In genomic region chr11:51927106-51927505, GRCm38 (mm10) we compare ENCODE assay signal across 28 mouse cellular contexts. TPM values are rescaled to one million over a fixed set of nuclear protein-coding genes. Genes with fewer than 3 reads are reported as not detected.
DNase-seq lines count a peak whose midpoint lies in the region; ATAC-seq and TF ChIP-seq lines count a peak whose summit lies in the region.
"Had no signal": no experiment of that assay in that cellular context is flagged by ENCODE, and none has a peak within 500 bp of the region (broad histone marks: within the 10 kb centered on the region; RNA-seq: fewer than 3 reads in every experiment).

No protein-coding gene starts in this region.

- H3K9ac ChIP-seq in heart, adult 2 months (ENCODE audit: low read depth, low read length), result no peak overlapping the region
- no peak overlapping the region for H3K9ac ChIP-seq in heart, embryonic 12.5 days
- H3K9ac ChIP-seq in liver, postnatal 0 days (replicated peaks), result no peak overlapping the region
- no peak overlapping the region for H3K9ac ChIP-seq in liver, embryonic 12.5 days
- H3K9ac ChIP-seq in forebrain, embryonic 11.5 days (ENCODE audit: low read length), result no peak overlapping the region
- H3K9ac ChIP-seq: heart, embryonic 15.5 days; intestine, embryonic 15.5 days; lung, embryonic 15.5 days had no signal

- H3K9me3 ChIP-seq in heart, embryonic 12.5 days (replicated peaks), result peaks cover 8% of the 10 kb centered on the region
- 0 out of 2 replicates have a peak, but pooled peaks cover 2% of the 10 kb centered on the region for H3K9me3 ChIP-seq in liver, postnatal 0 days (ENCODE audit: low read length)
- H3K9me3 ChIP-seq in liver, embryonic 12.5 days (replicated peaks), result peaks cover 8% of the 10 kb centered on the region; the same call in 1 of the 2 replicates
- no peaks in the 10 kb centered on the region for H3K9me3 ChIP-seq in forebrain, embryonic 11.5 days (ENCODE audit: control insufficient read depth, low read length)
- H3K9me3 ChIP-seq: heart, embryonic 15.5 days; intestine, embryonic 15.5 days; lung, embryonic 15.5 days had no signal

- 0 out of 2 replicates have a peak, but pooled peaks have one; percentile 14 for TF ChIP-seq POLR2A in heart, adult 2 months (IDR thresholded peaks at IDR 0.05; ENCODE audit: insufficient read depth, low read depth, low read length)

- H3K4me2 ChIP-seq in heart, embryonic 12.5 days, result no peak overlapping the region
- no peak overlapping the region for H3K4me2 ChIP-seq in liver, postnatal 0 days (ENCODE audit: low read depth, low read length)
- no peak overlapping the region for H3K4me2 ChIP-seq in liver, embryonic 12.5 days
- no peak overlapping the region for H3K4me2 ChIP-seq in forebrain, embryonic 11.5 days (ENCODE audit: low read depth, low read length, severe bottlenecking)
- H3K4me2 ChIP-seq: heart, embryonic 15.5 days; intestine, embryonic 15.5 days; lung, embryonic 15.5 days had no signal

- peak in 1 of 2 experiments; percentile 44 for DNase-seq in heart, adult 2 months
- no peak for DNase-seq in liver, postnatal 0 days
- DNase-seq in A20 (ENCODE audit: low read depth, low spot score), result peak; percentile 64
- no peak for DNase-seq in forebrain, embryonic 11.5 days (ENCODE audit: low spot score)
- no peak for DNase-seq in ovary, postnatal 14 days (ENCODE audit: low spot score)
- DNase-seq: adrenal gland, adult 2 months; cerebellum, adult 8-10 months; gastrocnemius, postnatal 10 days; kidney, adult 8-10 months; kidney, postnatal 14 days; liver; right cerebral cortex, adult 18-20 months; thymus, adult 2 months; thymus, postnatal 4 days had no signal

- H3K36me3 ChIP-seq in heart, adult 2 months (ENCODE audit: control insufficient read depth, insufficient read depth, low read length), result no peaks in the 10 kb centered on the region
- no peaks in the 10 kb centered on the region for H3K36me3 ChIP-seq in heart, embryonic 12.5 days
- no peaks in the 10 kb centered on the region for H3K36me3 ChIP-seq in liver, postnatal 0 days (replicated peaks; ENCODE audit: insufficient read depth, low read length)
- no peaks in the 10 kb centered on the region for H3K36me3 ChIP-seq in liver, embryonic 12.5 days
- no peaks in the 10 kb centered on the region for H3K36me3 ChIP-seq in forebrain, embryonic 11.5 days (ENCODE audit: control insufficient read depth, insufficient read depth, low read length)
- H3K36me3 ChIP-seq: embryonic facial prominence, embryonic 10.5 days; G1E; heart, embryonic 15.5 days; hindbrain, embryonic 10.5 days; intestine, embryonic 15.5 days; limb, embryonic 10.5 days; lung, embryonic 15.5 days had no signal

- 49% methylated on average over 2 of the region's 2 CpGs for WGBS in heart, adult 2 months
- WGBS in heart, embryonic 12.5 days, result 75% methylated on average over 2 of the region's 2 CpGs
- 44% methylated on average over 2 of the region's 2 CpGs for WGBS in liver, postnatal 0 days (ENCODE audit: insufficient replicate concordance)
- WGBS in liver, embryonic 12.5 days (ENCODE audit: insufficient replicate concordance), result 77% methylated on average over 2 of the region's 2 CpGs
- 86% methylated on average over 2 of the region's 2 CpGs for WGBS in forebrain, embryonic 11.5 days

- H3K27me3 ChIP-seq in heart, adult 2 months (ENCODE audit: control insufficient read depth, insufficient read depth, low read length), result no peaks in the 10 kb centered on the region
- H3K27me3 ChIP-seq in heart, embryonic 12.5 days (replicated peaks), result no peaks in the 10 kb centered on the region
- H3K27me3 ChIP-seq in liver, postnatal 0 days (ENCODE audit: insufficient read depth, low read length), result no peaks in the 10 kb centered on the region
- no peaks in the 10 kb centered on the region for H3K27me3 ChIP-seq in liver, embryonic 12.5 days (replicated peaks)
- H3K27me3 ChIP-seq in forebrain, embryonic 11.5 days (ENCODE audit: control insufficient read depth, insufficient read depth, low read length), result no peaks in the 10 kb centered on the region
- H3K27me3 ChIP-seq: heart, embryonic 15.5 days; intestine, embryonic 15.5 days; lung, embryonic 15.5 days had no signal

- no peak overlapping the region for H3K27ac ChIP-seq in heart, adult 2 months
- no peak overlapping the region for H3K27ac ChIP-seq in heart, embryonic 12.5 days (ENCODE audit: poor library complexity, severe bottlenecking)
- no peak overlapping the region for H3K27ac ChIP-seq in liver, postnatal 0 days (ENCODE audit: low read depth)
- no peak overlapping the region for H3K27ac ChIP-seq in liver, embryonic 12.5 days
- no peak overlapping the region for H3K27ac ChIP-seq in forebrain, embryonic 11.5 days (ENCODE audit: low read depth, low read length)
- H3K27ac ChIP-seq: embryonic facial prominence, embryonic 10.5 days; heart, embryonic 15.5 days; hindbrain, embryonic 10.5 days; intestine, embryonic 15.5 days; limb, embryonic 10.5 days; lung, embryonic 15.5 days; stomach, postnatal 0 days had no signal

- 0 out of 2 replicates have a peak, but pooled peaks have one; percentile 9 for TF ChIP-seq EP300 in heart, adult 2 months (IDR thresholded peaks at IDR 0.05; ENCODE audit: insufficient read depth, low read depth, low read length)
- TF ChIP-seq EP300 in liver, postnatal 0 days (IDR thresholded peaks at IDR 0.05; ENCODE audit: low read depth), result no peak

- TF ChIP-seq CTCF in heart, adult 2 months (IDR thresholded peaks at IDR 0.05), result no peak
- no peak for TF ChIP-seq CTCF in liver, postnatal 0 days (IDR thresholded peaks at IDR 0.05; ENCODE audit: low read depth)

- H3K4me3 ChIP-seq in heart, adult 2 months, result no peak overlapping the region
- no peak overlapping the region for H3K4me3 ChIP-seq in heart, embryonic 12.5 days
- H3K4me3 ChIP-seq in liver, postnatal 0 days (ENCODE audit: low read depth, low read length), result no peak overlapping the region
- H3K4me3 ChIP-seq in liver, embryonic 12.5 days, result no peak overlapping the region
- H3K4me3 ChIP-seq in forebrain, embryonic 11.5 days (ENCODE audit: low read depth, low read length), result no peak overlapping the region
- H3K4me3 ChIP-seq: embryonic facial prominence, embryonic 10.5 days; heart, embryonic 15.5 days; hindbrain, embryonic 10.5 days; intestine, embryonic 15.5 days; limb, embryonic 10.5 days; lung, embryonic 15.5 days had no signal

- H3K79me2 ChIP-seq in heart, adult 2 months (replicated peaks; ENCODE audit: control insufficient read depth, insufficient read depth, low read length), result no peaks in the 10 kb centered on the region

- peaks cover 8% of the 10 kb centered on the region for H3K4me1 ChIP-seq in heart, adult 2 months (ENCODE audit: control insufficient read depth, insufficient read depth, low read length)
- no peaks in the 10 kb centered on the region for H3K4me1 ChIP-seq in heart, embryonic 12.5 days (replicated peaks)
- peaks cover 6% of the 10 kb centered on the region; the same call in 1 of the 2 replicates for H3K4me1 ChIP-seq in liver, postnatal 0 days (ENCODE audit: insufficient read depth)
- peaks cover 4% of the 10 kb centered on the region; the same call in 1 of the 2 replicates for H3K4me1 ChIP-seq in liver, embryonic 12.5 days
- no peaks in the 10 kb centered on the region for H3K4me1 ChIP-seq in forebrain, embryonic 11.5 days (replicated peaks; ENCODE audit: control insufficient read depth, insufficient read depth, low read length)
- H3K4me1 ChIP-seq: embryonic facial prominence, embryonic 10.5 days; heart, embryonic 15.5 days; hindbrain, embryonic 10.5 days; intestine, embryonic 15.5 days; limb, embryonic 10.5 days; lung, embryonic 15.5 days had no signal

- ATAC-seq in heart, embryonic 12.5 days (ENCODE audit: insufficient number of reproducible peaks, low FRiP score), result no peak
- peak; percentile 12; the same call in 1 of the 2 replicates for ATAC-seq in liver, postnatal 0 days
- no peak for ATAC-seq in liver, embryonic 12.5 days
- ATAC-seq in common myeloid progenitor, adult 5-6 weeks (replicated peaks; ENCODE audit: low read depth, poor library complexity, severe bottlenecking), result peak; percentile 27; the same call in 1 of the 2 replicates
- ATAC-seq in forebrain, embryonic 11.5 days (replicated peaks; ENCODE audit: low FRiP score), result no peak
- ATAC-seq: forebrain, embryonic 16.5 days; hindbrain, embryonic 16.5 days; midbrain, embryonic 16.5 days had no signal

- intact Hi-C loops in heart, adult 2 months (cut with DNase I), result no loop called here

RNA-seq across cellular contexts. Expression of gene Cdkn2aipnl, which starts 40.4 kb away (rescaled TPM):
- 10 to 100 TPM; 10.2 to 10.8 TPM for total RNA-seq in heart, adult 2 months (2021)
- 8.4 and 14.1 TPM in 2 replicates for polyA plus RNA-seq in heart, adult 2 months (2012; rRNA removed)
- 70.8 and 73.4 TPM in 2 replicates for polyA plus RNA-seq in heart, embryonic 12.5 days (2016; fragmentation: Nextera tagmentation; extraction: Ambion mirVana)
- 30.7 and 33.3 TPM in 2 replicates for polyA plus RNA-seq in liver, postnatal 0 days (2015; fragmentation: Nextera tagmentation; extraction: Ambion mirVana)
- polyA plus RNA-seq in liver, embryonic 12.5 days (2016; fragmentation: Nextera tagmentation; extraction: Ambion mirVana), result 75.0 and 77.3 TPM in 2 replicates
- 60.7 and 63.6 TPM in 2 replicates for total RNA-seq in common myeloid progenitor, adult 5-6 weeks (2017)
- polyA plus RNA-seq in forebrain, embryonic 11.5 days (2014; fragmentation: Nextera tagmentation; extraction: Ambion mirVana), result 130 and 142 TPM in 2 replicates

Comparison
In these comparisons a context has a peak if more than half of its experiments do, and no peak if none do; other contexts are left out.
1. ATAC-seq: peak in liver, postnatal 0 days (single experiment) and common myeloid progenitor, adult 5-6 weeks (single experiment); none in heart, embryonic 12.5 days (single experiment), liver, embryonic 12.5 days (single experiment) and forebrain, embryonic 11.5 days (single experiment).